Mouse (Mus musculus): ENCODE data around the gene Pip5k1c. TPM values are rescaled to one million over a fixed set of nuclear protein-coding genes. Genes with fewer than 3 reads are reported as not detected.
A peak's percentile ranks its signal among the peaks of the same experiment; 100 is the strongest.

The Pip5k1c gene
- polyA plus RNA-seq, 1 experiment from 2014 or later = 32.0 TPM

DNA sequence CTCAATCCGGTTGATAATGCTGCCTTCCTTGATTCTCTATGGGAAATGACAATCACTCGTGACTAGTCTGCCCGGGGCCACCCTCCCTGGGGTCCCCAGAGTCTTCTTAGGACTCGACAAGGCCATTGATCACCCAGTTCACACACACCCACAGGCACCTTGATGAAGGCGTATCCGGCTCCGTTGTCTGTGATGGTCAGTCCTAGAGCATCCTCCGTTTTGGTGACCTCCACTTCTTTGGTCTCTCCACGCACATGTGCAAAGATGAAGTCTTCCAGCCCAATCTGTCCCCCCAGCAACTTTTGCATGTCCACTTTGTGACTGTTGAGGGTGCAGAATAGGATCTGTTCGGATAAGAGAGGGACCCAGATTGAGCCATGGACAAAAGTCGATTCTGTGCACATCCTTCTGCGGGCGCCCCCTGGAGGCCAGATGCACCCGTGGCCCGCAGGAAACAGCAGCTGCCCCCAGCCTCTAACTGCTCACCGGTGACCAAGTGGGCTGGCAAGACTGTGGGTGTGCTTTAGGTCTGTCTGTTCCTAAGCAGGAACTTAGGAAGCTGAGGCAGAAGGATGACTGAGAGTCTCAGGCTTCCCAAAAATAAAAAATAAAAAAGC, 48.7 kb downstream of the Pip5k1c start:
- H3K4me2 ChIP-seq = no peak overlapping the region
- 37% methylated on average over 16 of the region's 16 CpGs for WGBS
- peaks cover 41% of the 10 kb centered on the region for H3K4me1 ChIP-seq
- no peak overlapping the region for H3K27ac ChIP-seq (replicated peaks)
- no peaks in the 10 kb centered on the region for H3K9me3 ChIP-seq
- H3K4me3 ChIP-seq = no peak overlapping the region
- no peak overlapping the region for H3K9ac ChIP-seq
- peaks cover 14% of the 10 kb centered on the region for H3K36me3 ChIP-seq
- no peak for ATAC-seq (ENCODE audit: extremely low read depth, insufficient number of reproducible peaks, low FRiP score, low TSS enrichment)
- peaks cover 69% of the 10 kb centered on the region for H3K27me3 ChIP-seq (replicated peaks)

DNA sequence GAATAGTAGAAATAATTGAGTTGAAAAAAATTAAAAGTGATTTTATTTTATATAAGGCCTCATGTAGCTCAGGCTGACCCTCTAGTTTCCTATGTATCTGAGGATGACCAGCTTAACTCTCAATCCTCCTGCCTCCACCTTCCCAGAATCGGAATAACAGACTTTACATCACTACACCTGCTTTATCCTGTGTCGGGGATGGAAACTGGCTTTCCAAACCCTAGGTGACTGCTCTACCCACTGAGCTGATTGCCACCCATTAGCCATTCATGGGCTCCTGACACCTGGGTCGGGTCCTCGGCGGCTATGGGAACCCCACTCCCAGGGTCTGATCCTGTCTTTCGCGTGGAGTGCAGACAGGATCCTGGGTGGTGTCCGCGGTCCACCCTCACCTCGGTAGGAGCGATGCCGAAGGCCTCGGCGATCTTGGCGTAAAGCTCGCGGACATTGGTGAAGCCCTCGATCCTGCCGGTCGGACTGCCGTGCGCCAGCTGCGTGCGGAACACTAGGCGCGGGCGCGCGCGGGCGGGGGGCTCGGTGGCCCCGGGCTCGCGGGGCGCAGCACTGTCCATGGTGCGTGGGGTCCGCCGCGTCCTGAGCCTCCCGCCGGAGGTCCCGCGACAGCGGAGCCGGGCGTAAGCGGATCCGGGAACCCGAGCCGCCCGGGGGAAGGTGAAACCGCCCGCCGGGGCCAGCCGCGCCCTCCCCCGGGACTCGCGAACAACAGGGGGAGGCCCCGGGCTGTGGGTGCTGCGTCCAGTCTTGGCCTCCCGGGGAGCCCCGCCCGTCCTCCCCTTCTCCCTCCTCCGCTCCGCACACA, 50.1 kb downstream of the Pip5k1c start, which contains the start of gene Gipc3:
Gene Gipc3, minus strand, starts transcription at position 581 of the 820 bp plus-strand sequence.
- peaks cover 24% of the 10 kb centered on the region for H3K36me3 ChIP-seq
- no peaks in the 10 kb centered on the region for H3K9me3 ChIP-seq
- 4% methylated on average over 67 of the region's 67 CpGs for whole genome bisulfite sequencing
- H3K4me2 ChIP-seq = peak within 1 kb of the TSS; percentile 87
- H3K9ac ChIP-seq = peak within 1 kb of the TSS; percentile 83
- no peak for ATAC-seq (ENCODE audit: extremely low read depth, insufficient number of reproducible peaks, low FRiP score, low TSS enrichment)
- H3K27me3 ChIP-seq (replicated peaks) = peaks cover 60% of the 10 kb centered on the region
- H3K4me3 ChIP-seq = peak within 1 kb of the TSS; percentile 61
- no peak within 1 kb of the TSS for H3K27ac ChIP-seq (replicated peaks)
- H3K4me1 ChIP-seq = peaks cover 51% of the 10 kb centered on the region

DNA sequence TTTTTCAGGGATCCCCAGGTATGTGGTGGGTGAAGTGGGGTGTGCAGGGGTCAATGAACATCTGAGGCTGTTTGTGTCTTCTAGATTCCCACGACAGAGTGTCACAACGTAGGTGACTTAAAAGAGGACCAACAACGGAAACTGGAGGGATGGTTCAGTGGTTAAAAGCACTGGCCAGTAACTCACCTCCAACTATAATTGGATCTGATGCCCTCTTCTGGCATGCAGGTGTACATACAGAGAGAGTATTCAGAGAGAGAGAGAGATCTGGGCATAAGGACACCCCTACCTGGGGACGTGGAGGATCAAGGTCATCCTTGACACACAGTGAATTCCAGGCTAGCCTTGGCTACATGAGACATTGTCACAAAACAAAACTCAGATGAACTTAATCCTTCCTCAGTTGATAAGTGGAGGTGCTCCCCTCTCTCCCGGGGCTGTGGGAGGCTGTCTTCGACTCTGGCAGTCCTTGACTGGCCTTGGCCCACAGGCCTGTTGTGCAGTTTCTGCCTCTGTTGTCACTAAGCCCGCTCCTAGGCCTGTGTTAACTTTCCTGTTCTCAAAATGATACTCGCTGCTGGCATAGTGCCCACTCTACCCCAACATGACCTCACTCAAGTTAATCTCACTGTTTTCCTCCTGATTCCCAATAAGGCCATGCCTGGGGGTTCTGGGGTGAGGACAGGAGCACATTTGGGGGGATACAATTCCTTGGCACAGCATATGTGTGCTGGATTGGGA, 51.8 kb downstream of the Pip5k1c start:
- ATAC-seq (ENCODE audit: extremely low read depth, insufficient number of reproducible peaks, low FRiP score, low TSS enrichment) = no peak
- H3K4me2 ChIP-seq = no peak overlapping the region
- peaks cover 65% of the 10 kb centered on the region for H3K4me1 ChIP-seq
- H3K27ac ChIP-seq (replicated peaks) = no peak overlapping the region; the same call in 1 of the 2 replicates
- no peak overlapping the region for H3K4me3 ChIP-seq
- H3K27me3 ChIP-seq (replicated peaks) = peaks cover 50% of the 10 kb centered on the region
- peaks cover 34% of the 10 kb centered on the region for H3K36me3 ChIP-seq
- no peaks in the 10 kb centered on the region for H3K9me3 ChIP-seq
- 32% methylated on average over 8 of the region's 8 CpGs for WGBS
- peak overlapping the region; percentile 37; the same call in 1 of the 2 replicates for H3K9ac ChIP-seq

DNA sequence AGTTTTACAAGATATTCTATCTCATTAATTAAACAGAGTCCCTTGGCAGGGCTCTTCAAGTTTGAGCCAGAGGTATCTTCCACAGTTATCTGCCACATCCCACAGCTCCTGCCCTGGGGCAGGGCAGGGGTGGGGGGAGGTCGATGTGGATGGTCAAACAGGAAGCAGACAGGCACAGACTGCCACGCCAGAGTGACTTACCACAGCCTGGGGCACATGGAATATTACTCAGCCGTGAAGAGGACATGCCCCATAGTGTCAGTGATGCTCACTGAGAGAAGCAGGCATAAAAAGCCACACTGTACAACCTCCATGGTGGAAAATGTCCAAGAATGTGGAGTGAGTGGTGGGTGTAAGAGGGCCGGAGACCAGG, 52.4 kb downstream of the Pip5k1c start:
- Histone ChIP-seq H3K27me3 (replicated peaks) (peaks cover 50% of the 10 kb centered on the region), H3K9ac (no peak overlapping the region; the same call in 1 of the 2 replicates), H3K4me1 (peaks cover 68% of the 10 kb centered on the region), H3K36me3 (peaks cover 34% of the 10 kb centered on the region), H3K9me3 (no peaks in the 10 kb centered on the region), H3K4me3 (no peak overlapping the region), H3K4me2 (no peak overlapping the region), H3K27ac (replicated peaks) (no peak overlapping the region; the same call in 1 of the 2 replicates)
- WGBS = 77% methylated on average over 4 of the region's 4 CpGs
- ATAC-seq (ENCODE audit: extremely low read depth, insufficient number of reproducible peaks, low FRiP score, low TSS enrichment) = no peak

DNA sequence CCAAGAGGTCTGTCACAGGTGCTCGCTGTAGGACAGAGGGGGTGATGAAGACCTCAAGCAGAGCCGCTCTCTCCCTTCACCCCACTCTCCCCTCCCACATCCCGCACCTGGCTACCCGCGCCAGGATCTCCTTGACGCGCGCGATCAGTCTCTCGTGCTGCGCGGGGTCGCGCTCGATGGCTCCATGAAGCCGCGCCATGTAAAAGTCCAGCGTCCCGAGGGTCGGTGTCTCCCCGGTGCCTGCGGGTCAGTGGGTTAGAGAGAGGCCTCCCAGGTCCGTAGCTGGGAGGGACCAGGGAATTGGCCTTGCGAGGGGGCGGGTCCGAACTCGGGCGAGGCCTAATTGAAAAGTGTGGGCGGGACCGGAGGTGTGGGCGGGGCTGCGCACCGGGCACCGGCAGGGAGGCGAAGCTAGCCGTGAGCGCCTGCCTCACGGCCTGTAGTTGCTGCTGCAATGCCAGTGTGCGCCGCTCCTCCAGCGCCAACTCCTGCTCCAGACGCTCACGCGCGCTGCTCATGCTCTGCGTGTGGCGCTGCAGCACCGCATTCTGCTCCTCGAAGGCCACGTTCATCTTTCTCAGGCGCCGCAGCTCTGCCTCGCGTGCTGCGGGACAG, 53.8 kb downstream of the Pip5k1c start:
- peak overlapping the region; percentile 66 for H3K4me2 ChIP-seq
- H3K27ac ChIP-seq (replicated peaks) = peak overlapping the region; percentile 59; the same call in 1 of the 2 replicates
- no peaks in the 10 kb centered on the region for H3K9me3 ChIP-seq
- peaks cover 34% of the 10 kb centered on the region for H3K36me3 ChIP-seq
- H3K4me3 ChIP-seq = peak overlapping the region; percentile 36
- 12% methylated on average over 55 of the region's 55 CpGs for WGBS
- H3K27me3 ChIP-seq (replicated peaks) = peaks cover 43% of the 10 kb centered on the region
- peaks cover 63% of the 10 kb centered on the region for H3K4me1 ChIP-seq
- peak overlapping the region; percentile 71 for H3K9ac ChIP-seq
- no peak for ATAC-seq (ENCODE audit: extremely low read depth, insufficient number of reproducible peaks, low FRiP score, low TSS enrichment)

DNA sequence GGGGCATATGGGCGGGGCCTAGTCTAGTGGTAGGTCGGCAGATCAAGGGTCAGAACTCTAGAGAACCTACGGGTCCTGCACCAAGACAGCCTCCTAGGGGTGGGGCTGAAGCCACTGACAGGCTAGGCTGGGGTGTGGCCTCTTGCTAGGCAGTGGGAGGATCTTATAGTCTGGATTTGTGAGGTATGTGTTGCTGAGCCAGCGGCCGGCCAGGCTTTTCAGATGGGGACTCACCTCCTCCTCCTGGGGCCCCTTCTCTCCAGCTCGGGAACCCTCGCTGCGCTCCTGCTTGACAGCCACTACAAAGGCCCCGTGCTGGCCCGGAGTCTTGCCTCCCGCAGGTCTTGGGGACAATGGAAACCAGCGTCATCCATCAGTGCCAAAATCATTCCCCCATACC, 56.4 kb downstream of the Pip5k1c start:
- Histone ChIP-seq H3K9ac (peak overlapping the region; percentile 97), H3K27me3 (replicated peaks) (peaks cover 18% of the 10 kb centered on the region), H3K27ac (replicated peaks) (peak overlapping the region; percentile 88), H3K4me2 (peak overlapping the region; percentile 92), H3K4me3 (peak overlapping the region; percentile 86), H3K36me3 (peaks cover 34% of the 10 kb centered on the region), H3K9me3 (no peaks in the 10 kb centered on the region), H3K4me1 (peaks cover 57% of the 10 kb centered on the region)
- 10% methylated on average over 12 of the region's 12 CpGs for WGBS
- no peak for ATAC-seq (ENCODE audit: extremely low read depth, insufficient number of reproducible peaks, low FRiP score, low TSS enrichment)

DNA sequence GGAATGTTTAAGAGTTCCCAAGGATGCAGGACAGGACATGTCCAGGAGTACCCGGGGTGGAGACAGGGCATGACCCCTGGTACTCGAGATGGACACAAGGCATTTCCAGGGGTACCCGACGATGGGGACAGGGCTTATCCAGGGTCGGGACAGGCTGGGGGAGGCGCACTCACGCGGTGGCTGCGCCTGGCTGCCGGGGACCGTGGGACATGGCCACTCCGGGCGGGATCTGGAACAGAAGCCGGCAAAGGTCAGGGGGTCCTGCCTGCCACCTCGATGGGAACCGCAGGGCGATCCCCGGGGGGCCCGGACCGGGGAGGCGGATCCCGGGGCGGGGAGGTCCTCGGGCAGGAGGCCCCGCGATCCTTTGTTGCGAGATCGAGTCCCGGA, 57.2 kb downstream of the Pip5k1c start:
- H3K9me3 ChIP-seq = no peaks in the 10 kb centered on the region
- peaks cover 34% of the 10 kb centered on the region for H3K36me3 ChIP-seq
- H3K4me2 ChIP-seq = peak overlapping the region; percentile 92
- peak overlapping the region; percentile 88 for H3K27ac ChIP-seq (replicated peaks)
- 2% methylated on average over 29 of the region's 29 CpGs for WGBS
- ATAC-seq (ENCODE audit: extremely low read depth, insufficient number of reproducible peaks, low FRiP score, low TSS enrichment) = no peak
- peak overlapping the region; percentile 97 for H3K9ac ChIP-seq
- H3K4me1 ChIP-seq = peaks cover 51% of the 10 kb centered on the region
- H3K27me3 ChIP-seq (replicated peaks) = peaks cover 11% of the 10 kb centered on the region
- H3K4me3 ChIP-seq = peak overlapping the region; percentile 86

DNA sequence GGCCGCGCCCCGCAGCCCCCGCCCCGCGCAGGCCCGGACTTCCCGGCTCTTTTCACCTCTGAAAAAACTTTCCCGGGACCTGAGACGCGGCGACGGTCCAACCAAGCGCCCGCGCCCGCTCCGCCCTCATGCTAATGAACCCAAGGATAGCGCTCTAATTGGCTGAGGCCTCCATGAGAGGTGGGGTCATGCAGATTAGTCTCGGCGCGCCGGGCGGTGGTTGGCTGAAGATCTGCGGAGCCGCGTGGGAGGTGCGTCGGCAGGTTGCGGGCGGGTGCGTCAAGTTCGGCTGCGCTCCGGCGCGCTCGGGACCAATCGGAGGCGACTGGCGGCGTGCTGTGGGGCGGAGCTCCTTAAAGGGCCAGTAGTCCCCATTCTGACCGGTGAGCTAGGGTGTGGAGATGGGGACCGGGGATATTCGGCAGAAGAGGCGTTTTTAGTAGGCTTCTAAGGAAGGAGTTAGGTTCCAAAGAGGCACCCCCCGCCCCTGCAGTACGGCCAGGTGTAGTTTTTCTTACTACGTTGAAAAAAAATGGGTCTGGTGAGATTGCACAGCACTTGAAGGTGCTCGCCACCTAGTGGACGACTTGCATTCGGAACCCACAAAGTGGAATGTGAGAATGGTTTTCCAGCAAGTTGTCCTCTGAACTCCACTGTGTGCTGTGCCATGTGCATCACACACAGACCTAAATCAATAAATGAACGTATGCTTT, 57.7 kb downstream of the Pip5k1c start, which contains the start of gene Hmg20b:
Gene Hmg20b, minus strand, starts transcription at position 130 of the 713 bp plus-strand sequence.
- Histone ChIP-seq H3K9me3 (no peaks in the 10 kb centered on the region), H3K4me3 (peak within 1 kb of the TSS; percentile 86), H3K4me1 (peaks cover 49% of the 10 kb centered on the region), H3K4me2 (peak within 1 kb of the TSS; percentile 92), H3K9ac (peak within 1 kb of the TSS; percentile 97), H3K27ac (replicated peaks) (peak within 1 kb of the TSS; percentile 88), H3K27me3 (replicated peaks) (peaks cover 6% of the 10 kb centered on the region; the same call in 1 of the 2 replicates), H3K36me3 (peaks cover 29% of the 10 kb centered on the region)
- ATAC-seq (ENCODE audit: extremely low read depth, insufficient number of reproducible peaks, low FRiP score, low TSS enrichment) = peak; percentile 91
- under 1% methylated on average over 54 of the region's 54 CpGs for WGBS

DNA sequence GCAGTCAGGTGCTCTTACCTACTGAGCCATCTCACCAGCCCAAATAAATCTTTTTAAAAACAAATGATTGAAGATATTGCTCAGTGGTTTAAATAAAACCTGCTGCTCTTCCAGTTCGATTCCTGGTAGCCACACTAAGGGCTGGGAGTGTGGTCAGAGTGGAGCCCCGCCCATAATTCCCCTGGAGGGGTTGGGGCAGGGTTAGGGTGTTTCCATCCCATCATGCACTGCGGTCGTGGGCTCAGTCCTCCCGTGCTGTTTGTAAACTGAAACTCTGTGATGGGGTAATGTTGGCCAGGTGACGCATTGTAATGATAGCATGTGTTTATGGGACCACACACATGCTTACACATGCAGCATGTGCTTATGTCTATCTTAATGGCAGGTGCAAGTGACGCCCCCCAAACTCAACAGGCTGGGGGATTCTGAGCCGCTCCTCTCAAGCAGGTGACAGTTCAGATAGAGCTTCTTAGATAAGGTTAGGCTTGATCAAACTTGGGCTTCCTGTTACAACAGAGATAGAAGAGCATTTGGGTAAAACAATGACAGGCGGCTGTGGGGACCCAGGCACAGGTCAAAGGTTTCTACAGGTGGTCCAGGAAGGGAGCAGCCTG, 59.0 kb downstream of the Pip5k1c start:
- WGBS = 15% methylated on average over 9 of the region's 9 CpGs
- Histone ChIP-seq H3K4me2 (peak overlapping the region; percentile 66), H3K4me1 (peaks cover 47% of the 10 kb centered on the region), H3K9ac (peak overlapping the region; percentile 52), H3K36me3 (peaks cover 18% of the 10 kb centered on the region), H3K4me3 (0 out of 2 replicates have a peak overlapping the region, but pooled peaks have one; percentile 4), H3K27me3 (replicated peaks) (no peaks in the 10 kb centered on the region), H3K9me3 (no peaks in the 10 kb centered on the region), H3K27ac (replicated peaks) (peak overlapping the region; percentile 39; the same call in 1 of the 2 replicates)
- ATAC-seq (ENCODE audit: extremely low read depth, insufficient number of reproducible peaks, low FRiP score, low TSS enrichment) = no peak

Data from heart, embryonic 13.5 days (tissue).